Comparison of ENCODE assay signal across 32 mouse cellular contexts in genomic region chr8:11534494-11534893, GRCm38 (mm10). TPM values are rescaled to one million over a fixed set of nuclear protein-coding genes. Genes with fewer than 3 reads are reported as not detected.
DNase-seq lines count a peak whose midpoint lies in the region; ATAC-seq and TF ChIP-seq lines count a peak whose summit lies in the region.
"Had no signal": no experiment of that assay in that cellular context is flagged by ENCODE, and none has a peak within 500 bp of the region (broad histone marks: within the 10 kb centered on the region; RNA-seq: fewer than 3 reads in every experiment).

No protein-coding gene starts in this region.

- no peaks in the 10 kb centered on the region for H3K27me3 ChIP-seq in midbrain, embryonic 10.5 days (ENCODE audit: low read depth, poor library complexity, severe bottlenecking)
- H3K27me3 ChIP-seq in midbrain, embryonic 13.5 days, result no peaks in the 10 kb centered on the region
- H3K27me3 ChIP-seq in forebrain, embryonic 13.5 days, result no peaks in the 10 kb centered on the region
- no peaks in the 10 kb centered on the region for H3K27me3 ChIP-seq in heart, adult 2 months (ENCODE audit: control insufficient read depth, insufficient read depth, low read length)
- H3K27me3 ChIP-seq: embryonic facial prominence, embryonic 12.5 days; heart, embryonic 15.5 days; hindbrain, embryonic 12.5 days had no signal

- H3K9ac ChIP-seq in midbrain, embryonic 13.5 days (replicated peaks), result no peak overlapping the region
- no peak overlapping the region for H3K9ac ChIP-seq in forebrain, embryonic 13.5 days
- H3K9ac ChIP-seq in heart, adult 2 months (ENCODE audit: low read depth, low read length), result no peak overlapping the region
- H3K9ac ChIP-seq: embryonic facial prominence, embryonic 12.5 days; heart, embryonic 15.5 days; hindbrain, embryonic 12.5 days; liver, embryonic 14.5 days had no signal

- H3K9me3 ChIP-seq in midbrain, embryonic 10.5 days (replicated peaks), result no peaks in the 10 kb centered on the region
- H3K9me3 ChIP-seq in midbrain, embryonic 13.5 days, result no peaks in the 10 kb centered on the region
- H3K9me3 ChIP-seq in forebrain, embryonic 13.5 days (replicated peaks), result no peaks in the 10 kb centered on the region
- H3K9me3 ChIP-seq: embryonic facial prominence, embryonic 12.5 days; heart, embryonic 10.5 days; heart, embryonic 15.5 days; hindbrain, embryonic 12.5 days had no signal

- peaks cover 27% of the 10 kb centered on the region for H3K4me1 ChIP-seq in midbrain, embryonic 10.5 days
- peaks cover 15% of the 10 kb centered on the region for H3K4me1 ChIP-seq in midbrain, embryonic 13.5 days (replicated peaks)
- H3K4me1 ChIP-seq in forebrain, embryonic 13.5 days, result peaks cover 11% of the 10 kb centered on the region
- peaks cover 2% of the 10 kb centered on the region; the same call in 1 of the 2 replicates for H3K4me1 ChIP-seq in heart, adult 2 months (ENCODE audit: control insufficient read depth, insufficient read depth, low read length)
- H3K4me1 ChIP-seq: embryonic facial prominence, embryonic 12.5 days; heart, embryonic 15.5 days had no signal

- no peak for TF ChIP-seq CTCF in heart, adult 2 months (IDR thresholded peaks at IDR 0.05)

- ATAC-seq in midbrain, embryonic 13.5 days, result no peak
- no peak for ATAC-seq in forebrain, embryonic 13.5 days
- ATAC-seq: hindbrain, postnatal 0 days; intestine, embryonic 16.5 days had no signal

- TF ChIP-seq EP300 in heart, adult 2 months (IDR thresholded peaks at IDR 0.05; ENCODE audit: insufficient read depth, low read depth, low read length), result no peak

- DNase-seq in midbrain, embryonic 10.5 days (ENCODE audit: low spot score), result no peak
- peak; percentile 32 for DNase-seq in brain, adult 2 months (ENCODE audit: low read depth, low spot score)
- no peak for DNase-seq in lung, postnatal 25 days (ENCODE audit: low spot score)
- DNase-seq in heart, adult 2 months, result no peak
- no peak for DNase-seq in ovary, adult 18-20 months (ENCODE audit: low spot score)
- DNase-seq: adrenal gland, adult 2 months; adrenal gland, postnatal 36 days; cerebellum, adult 11-12 months; cerebellum, adult 9-11 months; embryo, embryonic 11 days; gastrocnemius, postnatal 14 days; heart, postnatal 36 days; kidney, adult 8-10 months; kidney, postnatal 4 days; liver; lung, adult 2 months; lung, postnatal 10 days; right cerebral cortex, postnatal 4 days; thymus, adult 18-20 months; thymus, postnatal 25 days had no signal

- no peak overlapping the region for H3K4me3 ChIP-seq in midbrain, embryonic 10.5 days
- no peak overlapping the region for H3K4me3 ChIP-seq in midbrain, embryonic 13.5 days (replicated peaks)
- H3K4me3 ChIP-seq in forebrain, embryonic 13.5 days, result no peak overlapping the region
- H3K4me3 ChIP-seq in heart, adult 2 months, result no peak overlapping the region
- H3K4me3 ChIP-seq: embryonic facial prominence, embryonic 12.5 days; heart, embryonic 10.5 days; heart, embryonic 15.5 days; hindbrain, embryonic 12.5 days had no signal

- no peaks in the 10 kb centered on the region for H3K79me2 ChIP-seq in heart, adult 2 months (replicated peaks; ENCODE audit: control insufficient read depth, insufficient read depth, low read length)

- 24% methylated on average over 9 of the region's 9 CpGs for WGBS in midbrain, embryonic 10.5 days
- 11% methylated on average over 9 of the region's 9 CpGs for WGBS in midbrain, embryonic 13.5 days
- WGBS in forebrain, embryonic 13.5 days, result 12% methylated on average over 9 of the region's 9 CpGs
- 79% methylated on average over 9 of the region's 9 CpGs for WGBS in heart, adult 2 months

- TF ChIP-seq POLR2A in heart, adult 2 months (IDR thresholded peaks at IDR 0.05; ENCODE audit: insufficient read depth, low read depth, low read length), result no peak

- H3K27ac ChIP-seq in midbrain, embryonic 10.5 days (replicated peaks), result peak overlapping the region; percentile 38; the same call in 1 of the 2 replicates
- H3K27ac ChIP-seq in midbrain, embryonic 13.5 days, result no peak overlapping the region
- 0 out of 2 replicates have a peak overlapping the region, but pooled peaks have one; percentile 7 for H3K27ac ChIP-seq in forebrain, embryonic 13.5 days
- no peak overlapping the region for H3K27ac ChIP-seq in heart, adult 2 months
- H3K27ac ChIP-seq: embryonic facial prominence, embryonic 12.5 days; heart, embryonic 10.5 days; heart, embryonic 15.5 days; hindbrain, embryonic 12.5 days; hindbrain, postnatal 0 days; kidney, postnatal 0 days; liver, embryonic 14.5 days; stomach, postnatal 0 days had no signal

- H3K4me2 ChIP-seq in midbrain, embryonic 13.5 days (replicated peaks), result no peak overlapping the region
- H3K4me2 ChIP-seq in forebrain, embryonic 13.5 days, result no peak overlapping the region
- H3K4me2 ChIP-seq: embryonic facial prominence, embryonic 12.5 days; heart, embryonic 15.5 days; hindbrain, embryonic 12.5 days; midbrain, embryonic 11.5 days had no signal

- intact Hi-C loops in heart, adult 2 months (cut with DNase I), result no loop called here

- H3K36me3 ChIP-seq in midbrain, embryonic 10.5 days, result peaks cover 47% of the 10 kb centered on the region
- peaks cover 40% of the 10 kb centered on the region for H3K36me3 ChIP-seq in midbrain, embryonic 13.5 days
- H3K36me3 ChIP-seq in forebrain, embryonic 13.5 days (ENCODE audit: poor library complexity, severe bottlenecking), result peaks cover 50% of the 10 kb centered on the region
- no peaks in the 10 kb centered on the region for H3K36me3 ChIP-seq in heart, adult 2 months (ENCODE audit: control insufficient read depth, insufficient read depth, low read length)

RNA-seq across cellular contexts. Expression of gene Cars2, which starts 16.1 kb away (rescaled TPM):
- 18.7 and 19.9 TPM in 2 replicates for polyA plus RNA-seq in midbrain, embryonic 10.5 days (2016; fragmentation: Nextera tagmentation; extraction: Ambion mirVana)
- 21.0 and 23.8 TPM in 2 replicates for polyA plus RNA-seq in midbrain, embryonic 13.5 days (2015; fragmentation: Nextera tagmentation; extraction: Ambion mirVana)
- 22.6 and 23.9 TPM in 2 replicates for polyA plus RNA-seq in forebrain, embryonic 13.5 days (2015; fragmentation: Nextera tagmentation; extraction: Ambion mirVana)
- 10 to 100 TPM; 46.5 to 47.7 TPM for total RNA-seq in heart, adult 2 months (2021)
- 49.8 and 66.0 TPM in 2 replicates for polyA plus RNA-seq in heart, adult 2 months (2012; rRNA removed)

RNA-seq across cellular contexts. Expression of gene Ing1, which starts 20.9 kb away (rescaled TPM):
- 31.2 and 34.0 TPM in 2 replicates for polyA plus RNA-seq in midbrain, embryonic 10.5 days (2016; fragmentation: Nextera tagmentation; extraction: Ambion mirVana)
- polyA plus RNA-seq in midbrain, embryonic 13.5 days (2015; fragmentation: Nextera tagmentation; extraction: Ambion mirVana), result 46.1 and 46.7 TPM in 2 replicates
- 43.5 and 47.3 TPM in 2 replicates for polyA plus RNA-seq in forebrain, embryonic 13.5 days (2015; fragmentation: Nextera tagmentation; extraction: Ambion mirVana)
- total RNA-seq in heart, adult 2 months (2021), result 10 to 100 TPM; 19.9 to 26.9 TPM
- polyA plus RNA-seq in heart, adult 2 months (2012; rRNA removed), result 9.6 and 13.1 TPM in 2 replicates

RNA-seq across cellular contexts. Expression of gene Naxd, which starts 37.2 kb away (rescaled TPM):
- polyA plus RNA-seq in midbrain, embryonic 10.5 days (2016; fragmentation: Nextera tagmentation; extraction: Ambion mirVana), result 114 and 116 TPM in 2 replicates
- polyA plus RNA-seq in midbrain, embryonic 13.5 days (2015; fragmentation: Nextera tagmentation; extraction: Ambion mirVana), result 151 and 158 TPM in 2 replicates
- 152 and 158 TPM in 2 replicates for polyA plus RNA-seq in forebrain, embryonic 13.5 days (2015; fragmentation: Nextera tagmentation; extraction: Ambion mirVana)
- total RNA-seq in heart, adult 2 months (2021), result 10 to 100 TPM; 31.2 to 32.7 TPM
- polyA plus RNA-seq in heart, adult 2 months (2012; rRNA removed), result 56.9 and 64.1 TPM in 2 replicates

RNA-seq across cellular contexts. Expression of gene Rab20, which starts 56.0 kb away (rescaled TPM):
- polyA plus RNA-seq in midbrain, embryonic 10.5 days (2016; fragmentation: Nextera tagmentation; extraction: Ambion mirVana), result 0.60 and 1.3 TPM in 2 replicates
- 0.28 and 0.36 TPM in 2 replicates for polyA plus RNA-seq in midbrain, embryonic 13.5 days (2015; fragmentation: Nextera tagmentation; extraction: Ambion mirVana)
- 0.34 and 0.69 TPM in 2 replicates for polyA plus RNA-seq in forebrain, embryonic 13.5 days (2015; fragmentation: Nextera tagmentation; extraction: Ambion mirVana)
- total RNA-seq in heart, adult 2 months (2021), result 10 to 100 TPM; 17.8 to 27.4 TPM
- polyA plus RNA-seq in heart, adult 2 months (2012; rRNA removed), result 40.9 and 46.8 TPM in 2 replicates

Comparison
In these comparisons a context has a peak if more than half of its experiments do, and no peak if none do; other contexts are left out.
1. H3K27ac ChIP-seq: peak in midbrain, embryonic 10.5 days (single experiment) and forebrain, embryonic 13.5 days (single experiment); none in midbrain, embryonic 13.5 days (single experiment) and heart, adult 2 months (single experiment).